Mouse (Mus musculus) Muller cell, postnatal 12 days (primary cell): ENCODE measurements around the gene Commd1.

ENCODE experiments used
- DNase-seq: peaks from one replicate; pipeline ENCODE4 v3.0.0-alpha.2; 2015; ENCODE audit errors: inconsistent ontology term

Gene Commd1

GRCm38 (mm10) chr11:22950131-22950530 lies 32.1 kb downstream of the Commd1 start:
- no peak for DNase-seq

- no peak for DNase-seq
Observed at GRCm38 (mm10) chr11:22949101-22949500, 33.1 kb downstream of the Commd1 start.

GRCm38 (mm10) chr11:22938983-22939382 lies 43.2 kb downstream of the Commd1 start:
- no peak for DNase-seq

GRCm38 (mm10) chr11:22937716-22938316 lies 44.4 kb downstream of the Commd1 start:
- no peak for DNase-seq

- no peak for DNase-seq
Observed at GRCm38 (mm10) chr11:22936446-22937125, 45.6 kb downstream of the Commd1 start.

GRCm38 (mm10) chr11:22932167-22932566 lies 50.0 kb downstream of the Commd1 start:
- DNase-seq = no peak

DNA sequence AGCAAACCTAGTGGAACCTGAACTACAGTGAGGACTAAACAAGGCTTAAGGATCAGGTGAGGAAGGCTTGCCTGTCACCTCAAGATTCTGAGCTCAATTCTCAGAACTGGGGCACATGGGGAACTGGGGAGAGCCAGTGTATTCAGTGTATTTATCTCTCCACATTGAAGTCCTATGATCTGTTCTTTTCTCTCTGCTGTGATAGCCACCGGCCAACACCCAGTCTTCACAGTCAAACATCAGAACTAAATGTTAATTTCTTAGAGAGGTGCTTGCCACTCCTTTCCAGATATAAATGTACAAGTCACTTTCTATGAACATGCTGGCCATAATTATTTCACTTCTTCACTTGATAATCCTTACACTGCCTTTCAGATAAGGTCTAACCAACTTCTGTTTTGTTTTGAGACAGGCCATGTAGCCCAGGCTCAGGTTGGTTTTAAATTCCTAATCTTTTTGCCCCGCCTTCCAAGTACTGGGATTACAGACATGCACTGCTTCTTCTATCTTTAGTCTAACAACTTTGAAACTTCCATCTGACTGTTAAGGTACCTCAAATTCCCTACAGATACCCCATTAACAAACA lies 50.8 kb downstream of the Commd1 start:
- DNase-seq = no peak

- DNase-seq = no peak
Observed at GRCm38 (mm10) chr11:22930129-22930528, 52.1 kb downstream of the Commd1 start.

- no peak for DNase-seq
Observed at GRCm38 (mm10) chr11:22928586-22929169, 53.5 kb downstream of the Commd1 start.

- DNase-seq = no peak
Observed at GRCm38 (mm10) chr11:22923606-22924005, 58.6 kb downstream of the Commd1 start.

- no peak for DNase-seq
Observed at GRCm38 (mm10) chr11:22922546-22922945, 59.6 kb downstream of the Commd1 start.

- DNase-seq = no peak
Observed at GRCm38 (mm10) chr11:22919336-22919735, 62.8 kb downstream of the Commd1 start.

DNA sequence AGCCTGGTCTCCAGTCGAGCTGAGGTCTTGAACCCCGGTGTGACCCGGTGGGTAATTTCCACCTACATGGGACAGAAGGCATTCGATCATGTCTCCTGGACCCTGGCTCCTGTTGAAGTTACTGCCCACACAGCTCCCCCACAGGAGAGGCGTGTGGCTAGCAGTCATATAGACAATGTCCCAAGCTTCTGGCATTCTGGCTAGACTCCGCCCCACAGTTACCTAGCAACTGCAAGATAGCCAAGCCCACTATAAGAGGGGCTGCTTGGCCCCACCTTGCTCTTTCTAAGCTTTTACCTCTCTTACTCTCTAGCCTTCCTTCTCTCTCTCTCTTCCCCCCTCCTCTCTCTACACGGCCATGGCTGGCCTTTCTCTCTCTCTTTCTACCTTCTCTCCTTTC lies 64.4 kb downstream of the Commd1 start:
- no peak for DNase-seq

DNA sequence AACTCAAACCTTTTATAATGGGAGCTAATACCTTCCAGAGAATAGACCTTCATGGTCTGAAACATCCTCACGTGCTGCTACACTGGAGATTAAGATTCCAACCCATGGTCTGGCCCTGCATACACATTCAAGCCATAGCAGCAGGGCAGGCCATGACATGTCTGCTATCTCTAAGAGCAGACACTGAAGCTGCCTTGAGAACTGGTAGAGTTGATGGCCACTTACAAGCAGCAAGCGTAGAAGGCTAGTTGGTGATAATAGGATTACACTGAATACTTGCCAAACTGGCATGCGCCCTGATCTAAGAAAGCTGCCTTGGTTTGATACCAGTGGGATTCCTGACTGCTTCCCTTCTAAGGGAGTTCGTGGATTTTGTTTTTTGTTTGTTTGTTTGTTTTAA lies 68.4 kb downstream of the Commd1 start:
- no peak for DNase-seq

DNA sequence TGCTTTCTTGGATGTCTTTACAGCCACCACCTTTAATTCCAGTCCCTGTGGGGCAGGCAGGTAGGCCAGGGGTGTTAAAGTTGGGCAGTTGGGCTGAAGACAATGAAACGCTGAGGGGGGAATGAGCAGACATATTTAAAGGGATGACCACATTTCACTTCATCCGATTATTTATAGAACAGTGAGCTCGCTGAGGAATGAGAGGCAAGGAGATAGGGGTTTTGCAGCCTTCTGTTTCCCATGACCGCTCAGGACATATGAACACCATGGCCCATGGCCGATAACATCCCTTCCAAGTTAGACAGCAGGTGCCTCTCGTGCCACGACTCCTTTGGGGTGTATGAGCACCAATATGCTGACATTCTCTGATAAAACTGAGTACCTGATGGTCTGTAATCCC lies 70.4 kb downstream of the Commd1 start:
- no peak for DNase-seq

DNA sequence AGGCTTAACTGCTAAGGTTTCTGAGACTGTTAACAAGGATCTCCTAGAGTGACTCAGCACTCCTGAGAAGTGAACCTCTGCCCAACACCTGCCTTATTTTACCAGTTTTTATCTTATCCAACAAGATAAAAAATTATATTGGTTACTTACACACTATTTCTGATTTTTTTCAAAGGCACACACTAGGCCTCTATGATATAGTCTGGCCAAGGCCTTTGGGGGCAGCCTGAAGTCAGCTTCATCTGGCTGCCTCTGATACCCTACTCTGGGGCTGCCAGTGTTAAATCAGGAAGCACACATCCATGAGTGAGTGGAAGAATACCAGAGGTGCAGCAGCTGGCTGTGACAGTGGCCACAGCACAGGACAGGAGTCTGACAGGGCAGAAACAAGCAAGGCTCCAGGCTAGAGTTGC lies 75.7 kb downstream of the Commd1 start:
- no peak for DNase-seq

DNA sequence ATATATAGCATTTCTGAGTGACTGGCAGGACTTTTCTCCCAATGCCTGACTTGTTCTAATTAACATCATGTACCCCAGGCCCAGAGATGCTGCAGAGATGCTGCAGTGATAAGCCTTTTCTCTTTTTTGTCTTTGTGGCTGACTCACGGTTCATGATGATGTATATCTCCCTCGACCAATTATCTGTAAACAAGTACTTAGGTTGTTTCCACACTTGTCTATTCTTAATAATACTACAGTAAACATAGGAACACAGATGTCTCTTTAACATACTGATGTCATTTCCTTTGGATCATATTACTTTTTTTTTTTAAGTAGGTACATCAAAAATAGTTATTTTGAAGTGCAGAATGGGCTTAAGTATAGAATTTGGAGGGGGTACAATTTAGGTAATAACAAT lies 79.3 kb downstream of the Commd1 start:
- DNase-seq = no peak

GRCm38 (mm10) chr11:22900041-22900440 lies 82.1 kb downstream of the Commd1 start:
- no peak for DNase-seq

DNA sequence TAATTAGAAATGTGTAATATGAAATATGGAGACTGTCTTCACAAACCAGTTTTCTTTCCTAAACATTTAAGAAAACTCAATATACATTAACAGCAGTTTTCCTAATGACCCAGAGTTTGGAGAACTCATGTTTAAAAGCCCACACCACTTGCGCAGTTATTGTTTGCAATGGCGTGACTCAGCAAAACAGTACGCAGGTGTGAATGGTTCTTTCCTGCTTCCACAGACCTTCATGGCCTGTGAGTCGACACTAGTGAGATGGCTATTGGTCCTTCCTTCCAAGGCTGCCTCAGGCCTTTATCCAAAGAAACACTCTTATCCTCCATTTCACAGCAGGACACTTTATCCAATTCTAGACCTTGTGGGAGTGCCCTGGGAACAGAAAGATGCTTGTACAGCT lies 84.5 kb downstream of the Commd1 start:
- DNase-seq = no peak

GRCm38 (mm10) chr11:22897127-22897526 lies 85.1 kb downstream of the Commd1 start:
- no peak for DNase-seq

DNA sequence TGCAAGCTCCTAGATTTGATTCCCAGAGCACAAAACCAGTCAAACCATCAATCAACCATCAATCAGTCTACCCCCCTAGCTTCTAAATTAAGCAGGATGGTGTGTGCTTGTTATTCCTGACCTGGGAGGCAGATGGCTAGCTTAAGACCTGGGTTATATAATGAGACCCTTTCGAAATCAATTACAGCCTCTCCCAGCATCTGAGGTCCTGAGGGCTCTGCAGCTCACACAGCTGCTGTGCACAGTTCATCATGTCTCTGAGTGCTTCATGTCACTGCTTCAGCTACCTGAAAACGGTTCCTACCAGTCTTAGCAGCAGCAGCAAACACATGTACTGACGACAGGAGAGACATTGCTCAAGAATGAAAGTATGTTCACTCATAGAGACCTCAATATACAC lies 89.1 kb downstream of the Commd1 start:
- no peak for DNase-seq

GRCm38 (mm10) chr11:22892466-22892865 lies 89.7 kb downstream of the Commd1 start:
- DNase-seq = no peak

- DNase-seq = no peak
Observed at GRCm38 (mm10) chr11:22891876-22892275, 90.3 kb downstream of the Commd1 start.
